Mouse (Mus musculus) frontal cortex, adult (tissue): ENCODE results near the gene Tpcn1.

Experiments used
- ATAC-seq: cut with Nextera tagmentation; 2 replicates; pipeline ENCODE4 v1.9.2; 2017; ENCODE audit warnings: mild to moderate bottlenecking, moderate library complexity, mixed read lengths; ENCODE audit not compliant: low TSS enrichment

Tpcn1 gene

GRCm38 (mm10) chr5:120558762-120559161, 29.7 kb downstream of the Tpcn1 start:
- no peak for ATAC-seq

- no peak for ATAC-seq
Observed at GRCm38 (mm10) chr5:120558041-120558440, 30.4 kb downstream of the Tpcn1 start.

- ATAC-seq: no peak
Observed at GRCm38 (mm10) chr5:120555871-120556270, 32.6 kb downstream of the Tpcn1 start.

- ATAC-seq: peak; percentile 86
Observed at GRCm38 (mm10) chr5:120550673-120551072, 37.8 kb downstream of the Tpcn1 start.

- no peak for ATAC-seq
Observed at GRCm38 (mm10) chr5:120550137-120550536, 38.3 kb downstream of the Tpcn1 start.

GRCm38 (mm10) chr5:120548236-120548850, 40.1 kb downstream of the Tpcn1 start:
- no peak for ATAC-seq

GRCm38 (mm10) chr5:120536632-120537031, 51.8 kb downstream of the Tpcn1 start:
- ATAC-seq: no peak

- peak; percentile 81 for ATAC-seq
Observed at GRCm38 (mm10) chr5:120536046-120536445, 52.4 kb downstream of the Tpcn1 start.

GRCm38 (mm10) chr5:120534686-120535075, 53.8 kb downstream of the Tpcn1 start:
- ATAC-seq: no peak

GRCm38 (mm10) chr5:120534071-120534685, 54.3 kb downstream of the Tpcn1 start:
- no peak for ATAC-seq

GRCm38 (mm10) chr5:120531631-120532030, 56.8 kb downstream of the Tpcn1 start:
- no peak for ATAC-seq

- ATAC-seq: no peak
Observed at GRCm38 (mm10) chr5:120527296-120527964, 61.0 kb downstream of the Tpcn1 start.

- ATAC-seq: no peak
Observed at GRCm38 (mm10) chr5:120526311-120526710, 62.2 kb downstream of the Tpcn1 start.

GRCm38 (mm10) chr5:120525737-120526136, 62.7 kb downstream of the Tpcn1 start:
- no peak for ATAC-seq

GRCm38 (mm10) chr5:120524736-120525135, 63.7 kb downstream of the Tpcn1 start:
- no peak for ATAC-seq

GRCm38 (mm10) chr5:120522649-120523048, 65.8 kb downstream of the Tpcn1 start:
- ATAC-seq: no peak

GRCm38 (mm10) chr5:120517552-120517951, 70.9 kb downstream of the Tpcn1 start:
- no peak for ATAC-seq

GRCm38 (mm10) chr5:120516221-120516984, 72.1 kb downstream of the Tpcn1 start:
- no peak for ATAC-seq

- ATAC-seq: no peak
Observed at GRCm38 (mm10) chr5:120515451-120515850, 73.0 kb downstream of the Tpcn1 start.

GRCm38 (mm10) chr5:120514754-120515153, 73.7 kb downstream of the Tpcn1 start:
- ATAC-seq: no peak

GRCm38 (mm10) chr5:120514031-120514677, 74.3 kb downstream of the Tpcn1 start:
- no peak for ATAC-seq
